Mouse (Mus musculus): ENCODE data around the gene Aym1.

Gene Aym1

GRCm38 (mm10) chr5:113407346-113407745 lies 50.3 kb downstream of the Aym1 start:
- no peak for DNase-seq (ENCODE audit: low read depth, low spot score)

All from skeletal muscle tissue, adult 2 months (tissue).